Mouse (Mus musculus) heart, adult 2 months (tissue): ENCODE data around the gene Cd101.

Source experiments
- CTCF ChIP-seq: fragments of 200-600 bp; IDR thresholded peaks from 2 replicates; pipeline ENCODE4 v1.8.1; 2022; ENCODE audit warnings: antibody characterized with exemption, mild to moderate bottlenecking, moderate library complexity
- POLR2A ChIP-seq: fragments of 200-500 bp; IDR thresholded peaks from 2 replicates; pipeline ENCODE4 v1.6.1; 2011; ENCODE audit warnings: mild to moderate bottlenecking, low read depth, low read length, control low read depth; ENCODE audit not compliant: insufficient read depth

GRCm38 (mm10) chr3:101012131-101012571, 17.2 kb downstream of the Cd101 start:
- no peak for TF ChIP-seq CTCF
- no peak for TF ChIP-seq POLR2A
